Mouse (Mus musculus) kidney, embryonic 15.5 days (tissue): ENCODE results near the gene Kank3. TPM values are rescaled to one million over a fixed set of nuclear protein-coding genes. Genes with fewer than 3 reads are reported as not detected.

Experiments
- ATAC-seq: fragments of 200-750 bp; cut with Nextera tagmentation; replicated peaks from 2 replicates; pipeline ENCODE4 v1.8.0; 2017; ENCODE audit warnings: moderate TSS enrichment; ENCODE audit not compliant: low FRiP score
- H3K27ac ChIP-seq: fragments of 300-500 bp; sonication (generic); 2 replicates; pipeline ENCODE4 v1.5.1; 2015; ENCODE audit warnings: mild to moderate bottlenecking, inconsistent platforms
- H3K27me3 ChIP-seq: fragments of 300-500 bp; sonication (generic); 2 replicates; pipeline ENCODE4 v1.6.1; 2015; ENCODE audit warnings: inconsistent platforms
- H3K36me3 ChIP-seq: fragments of 300-500 bp; sonication (generic); 2 replicates; pipeline ENCODE4 v1.6.1; 2015; ENCODE audit warnings: inconsistent platforms
- H3K4me1 ChIP-seq: fragments of 300-500 bp; sonication (generic); 2 replicates; pipeline ENCODE4 v1.6.1; 2015; ENCODE audit warnings: inconsistent platforms
- H3K4me2 ChIP-seq: fragments of 300-500 bp; sonication (generic); 2 replicates; pipeline ENCODE4 v1.6.1; 2015; ENCODE audit warnings: moderate library complexity, mild to moderate bottlenecking, inconsistent platforms
- H3K4me3 ChIP-seq: fragments of 300-500 bp; sonication (generic); replicated peaks from 2 replicates; pipeline ENCODE4 v1.5.1; 2015; ENCODE audit warnings: mild to moderate bottlenecking, inconsistent platforms
- H3K9ac ChIP-seq: fragments of 300-500 bp; sonication (generic); 2 replicates; pipeline ENCODE4 v1.6.1; 2015; ENCODE audit warnings: mild to moderate bottlenecking, inconsistent platforms
- H3K9me3 ChIP-seq: fragments of 300-500 bp; sonication (generic); replicated peaks from 2 replicates; pipeline ENCODE4 v1.6.1; 2016; ENCODE audit warnings: inconsistent platforms
- WGBS: fragments of 180-500 bp; shearing (Covaris S2); methylation state at CpG from one replicate; pipeline ENCODE4 v1.1.7; 2015; ENCODE audit warnings: mixed read lengths; 5-methylcytosine and 5-hydroxymethylcytosine counted together
- polyA plus RNA-seq: library from polyadenylated mRNA; unstranded; fragments of >200 nt; fragmentation: Nextera tagmentation; extraction: Ambion mirVana; gene quantifications from 2 replicates; pipeline ENCODE4 v1.2.1, GENCODE M21; 2015

The Kank3 gene
- polyA plus RNA-seq, result 46.5 and 53.4 TPM in 2 replicates

DNA sequence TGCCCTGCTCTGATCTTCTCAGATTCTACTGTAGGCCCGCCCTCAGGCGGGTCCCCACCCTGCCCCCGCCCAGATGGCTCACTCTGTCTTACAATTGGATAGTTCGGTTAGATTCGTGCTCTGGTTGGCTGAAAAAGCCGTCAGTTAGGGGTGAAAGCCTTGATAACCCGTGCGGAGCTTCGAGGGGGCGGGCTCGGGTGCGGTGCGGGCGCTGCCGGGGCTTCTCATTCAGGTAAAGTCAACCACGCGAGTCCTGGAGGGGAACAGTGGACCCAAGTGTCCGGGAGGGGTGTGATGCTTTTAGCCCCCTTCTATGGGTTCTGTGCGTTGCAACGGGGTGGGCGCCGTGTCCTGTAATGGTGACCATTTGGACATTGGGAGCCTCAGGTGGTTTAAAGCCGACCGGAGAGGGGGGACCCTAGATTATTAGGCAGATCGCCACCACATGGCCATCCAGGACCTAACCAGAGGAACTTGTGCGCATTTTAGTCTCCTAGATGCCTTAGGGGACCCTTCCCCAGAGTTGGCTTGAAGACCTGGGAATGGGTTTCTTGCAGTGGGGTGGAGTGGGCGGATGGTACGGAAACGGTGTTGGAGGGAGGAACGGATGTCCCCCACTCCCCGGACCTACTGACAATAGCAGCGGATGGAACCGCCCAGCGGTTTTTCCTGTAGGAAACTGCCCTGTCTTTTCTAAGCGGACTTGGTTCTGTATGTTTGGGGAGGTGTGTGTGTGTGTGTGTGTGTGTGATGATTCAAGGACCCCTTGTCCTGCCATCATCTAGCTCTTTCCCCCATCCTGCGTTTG lies at the start of gene Kank3:
Gene Kank3, plus strand, starts transcription at position 186 of the 808 bp plus-strand sequence.
- peak within 1 kb of the TSS; percentile 55 for H3K4me3 ChIP-seq
- WGBS, result under 1% methylated on average over 36 of the region's 36 CpGs

GRCm38 (mm10) chr17:33766389-33766788 lies 43.9 kb upstream of the Kank3 start:
- no peaks in the 10 kb centered on the region for H3K4me1 ChIP-seq
- H3K27me3 ChIP-seq, result no peaks in the 10 kb centered on the region
- no peak overlapping the region for H3K27ac ChIP-seq
- no peaks in the 10 kb centered on the region for H3K36me3 ChIP-seq
- 66% methylated on average over 3 of the region's 3 CpGs for WGBS
- H3K9ac ChIP-seq, result no peak overlapping the region
- no peak overlapping the region for H3K4me2 ChIP-seq
- no peaks in the 10 kb centered on the region for H3K9me3 ChIP-seq
- ATAC-seq, result no peak
- no peak overlapping the region for H3K4me3 ChIP-seq

More for the DNA sequence above, at the start of gene Kank3:
- peak; percentile 96 for ATAC-seq
- Histone ChIP-seq H3K9me3 (no peaks in the 10 kb centered on the region), H3K9ac (peak within 1 kb of the TSS; percentile 53), H3K27me3 (no peaks in the 10 kb centered on the region), H3K4me1 (peaks cover 34% of the 10 kb centered on the region), H3K4me2 (peak within 1 kb of the TSS; percentile 87), H3K36me3 (no peaks in the 10 kb centered on the region), H3K27ac (peak within 1 kb of the TSS; percentile 69)

DNA sequence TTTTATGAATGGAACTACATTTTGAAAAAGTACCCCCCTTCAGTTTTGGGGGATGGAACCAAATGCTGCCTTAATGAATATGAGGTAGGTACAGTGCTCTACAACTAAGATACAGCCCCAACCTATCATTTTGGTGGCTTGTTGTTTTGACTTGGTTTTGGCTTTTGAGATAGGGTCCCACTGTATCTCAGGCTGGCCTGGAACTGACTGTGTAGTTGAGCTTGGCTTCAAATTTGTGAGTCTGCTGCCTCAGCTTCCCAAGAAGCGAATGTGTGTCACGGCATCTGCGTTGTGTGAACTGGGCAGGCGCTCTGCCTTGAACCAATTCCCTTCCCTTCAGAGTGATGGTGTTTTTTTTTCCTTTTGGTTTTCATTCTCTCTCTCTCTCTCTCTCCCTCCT lies 38.7 kb upstream of the Kank3 start:
- no peak overlapping the region for H3K9ac ChIP-seq
- no peak for ATAC-seq
- H3K9me3 ChIP-seq, result no peaks in the 10 kb centered on the region
- WGBS, result 95% methylated on average over 4 of the region's 4 CpGs
- no peaks in the 10 kb centered on the region for H3K4me1 ChIP-seq
- no peaks in the 10 kb centered on the region for H3K27me3 ChIP-seq
- H3K27ac ChIP-seq, result no peak overlapping the region
- H3K36me3 ChIP-seq, result peaks cover 15% of the 10 kb centered on the region
- no peak overlapping the region for H3K4me2 ChIP-seq
- no peak overlapping the region for H3K4me3 ChIP-seq

- Histone ChIP-seq H3K9ac (no peak overlapping the region), H3K9me3 (no peaks in the 10 kb centered on the region), H3K4me2 (no peak overlapping the region), H3K27ac (no peak overlapping the region), H3K4me1 (peaks cover 1% of the 10 kb centered on the region; the same call in 1 of the 2 replicates), H3K36me3 (peaks cover 28% of the 10 kb centered on the region), H3K4me3 (no peak overlapping the region), H3K27me3 (no peaks in the 10 kb centered on the region)
- 86% methylated on average over 6 of the region's 6 CpGs for WGBS
- no peak for ATAC-seq
These were observed 36.9 kb upstream of the Kank3 start for GRCm38 (mm10) chr17:33773426-33773825.

DNA sequence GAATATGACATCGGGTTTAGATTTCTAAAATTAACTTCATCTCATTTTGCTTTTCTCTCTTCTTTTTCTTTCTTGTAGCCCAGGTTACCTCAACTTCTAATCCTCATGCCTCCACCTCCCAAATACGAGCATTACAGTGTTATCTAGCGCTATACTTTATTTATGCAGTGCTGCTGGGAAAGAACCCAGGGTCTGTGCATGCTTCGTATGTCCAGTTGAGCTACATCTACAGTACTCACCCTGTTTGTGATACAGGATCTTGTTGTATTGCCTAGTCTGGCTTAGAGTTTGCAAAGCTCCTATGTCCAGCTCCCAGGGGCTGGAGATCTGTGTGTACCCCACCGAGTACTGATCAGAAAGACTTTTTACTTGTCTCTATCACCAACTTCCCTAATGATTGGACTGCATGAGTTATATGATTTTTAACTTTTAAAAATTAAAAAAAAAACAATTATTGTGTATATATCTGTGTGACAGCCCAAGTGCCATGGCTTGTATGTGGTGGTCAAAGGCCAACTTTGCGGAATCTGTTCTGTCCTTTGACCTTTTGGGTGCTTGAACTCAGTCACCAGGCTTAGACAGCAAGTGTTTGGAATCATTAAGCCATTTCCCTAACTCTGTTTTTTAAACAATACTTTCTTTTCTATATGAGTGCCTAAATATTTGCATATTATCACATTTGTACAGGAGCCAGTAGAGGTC lies 36.3 kb upstream of the Kank3 start:
- Histone ChIP-seq H3K9me3 (no peaks in the 10 kb centered on the region), H3K9ac (no peak overlapping the region), H3K27me3 (no peaks in the 10 kb centered on the region), H3K27ac (no peak overlapping the region), H3K4me2 (no peak overlapping the region), H3K4me1 (peaks cover 7% of the 10 kb centered on the region), H3K4me3 (no peak overlapping the region), H3K36me3 (peaks cover 28% of the 10 kb centered on the region)
- 87% methylated on average over 6 of the region's 6 CpGs for WGBS
- no peak for ATAC-seq

DNA sequence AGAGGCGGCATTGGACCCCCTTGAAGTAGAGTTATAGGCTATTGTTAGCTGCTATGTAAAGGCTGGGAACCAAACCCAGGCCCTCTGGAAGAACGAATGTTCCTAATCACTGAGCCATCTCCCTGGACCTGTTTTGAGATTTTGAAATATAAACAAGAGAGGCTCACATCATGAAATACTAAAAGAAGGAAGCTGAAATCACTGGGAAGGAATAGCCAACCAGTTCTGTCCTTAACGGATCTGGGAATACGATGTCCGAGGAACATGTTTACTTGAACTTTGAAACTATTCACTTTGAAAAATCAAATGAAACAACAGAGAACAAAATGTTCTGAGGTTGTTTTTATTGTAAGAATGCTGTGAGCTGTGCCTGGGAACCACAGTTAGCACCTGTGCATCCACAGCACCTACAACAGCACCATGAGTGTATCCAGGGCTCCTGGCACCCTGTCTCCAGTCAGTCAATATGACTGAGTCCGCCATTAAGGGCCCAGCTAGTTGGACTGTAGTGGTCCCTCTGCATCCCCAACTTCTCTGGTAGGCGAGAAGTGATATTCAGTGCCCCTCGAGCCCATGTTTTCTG lies 35.7 kb upstream of the Kank3 start:
- H3K27me3 ChIP-seq, result no peaks in the 10 kb centered on the region
- ATAC-seq, result no peak
- H3K27ac ChIP-seq, result no peak overlapping the region
- no peak overlapping the region for H3K4me3 ChIP-seq
- H3K4me2 ChIP-seq, result no peak overlapping the region
- WGBS, result 94% methylated on average over 8 of the region's 8 CpGs
- peaks cover 28% of the 10 kb centered on the region for H3K36me3 ChIP-seq
- H3K9ac ChIP-seq, result no peak overlapping the region
- H3K9me3 ChIP-seq, result no peaks in the 10 kb centered on the region
- peaks cover 14% of the 10 kb centered on the region for H3K4me1 ChIP-seq

GRCm38 (mm10) chr17:33775287-33775686 lies 35.0 kb upstream of the Kank3 start:
- no peak for ATAC-seq
- H3K4me3 ChIP-seq, result no peak overlapping the region
- WGBS, result 94% methylated on average over 4 of the region's 4 CpGs

GRCm38 (mm10) chr17:33779271-33779966 lies 30.9 kb upstream of the Kank3 start:
- H3K4me2 ChIP-seq, result peak overlapping the region; percentile 94
- peaks cover 47% of the 10 kb centered on the region for H3K4me1 ChIP-seq
- H3K9ac ChIP-seq, result no peak overlapping the region
- H3K9me3 ChIP-seq, result no peaks in the 10 kb centered on the region
- peak overlapping the region; percentile 87 for H3K27ac ChIP-seq
- H3K4me3 ChIP-seq, result peak overlapping the region; percentile 55
- ATAC-seq, result peak; percentile 50
- no peaks in the 10 kb centered on the region for H3K27me3 ChIP-seq
- WGBS, result 38% methylated on average over 9 of the region's 9 CpGs
- H3K36me3 ChIP-seq, result peaks cover 28% of the 10 kb centered on the region

More at GRCm38 (mm10) chr17:33775287-33775686, 35.0 kb upstream of the Kank3 start:
- H3K4me2 ChIP-seq, result no peak overlapping the region
- peaks cover 20% of the 10 kb centered on the region for H3K4me1 ChIP-seq
- no peaks in the 10 kb centered on the region for H3K9me3 ChIP-seq
- peaks cover 28% of the 10 kb centered on the region for H3K36me3 ChIP-seq
- no peak overlapping the region for H3K27ac ChIP-seq
- no peaks in the 10 kb centered on the region for H3K27me3 ChIP-seq
- no peak overlapping the region for H3K9ac ChIP-seq

GRCm38 (mm10) chr17:33779967-33780295 lies 30.4 kb upstream of the Kank3 start:
- H3K4me3 ChIP-seq, result peak overlapping the region; percentile 55; the same call in 1 of the 2 replicates
- peak overlapping the region; percentile 87 for H3K27ac ChIP-seq
- H3K27me3 ChIP-seq, result no peaks in the 10 kb centered on the region
- H3K9me3 ChIP-seq, result no peaks in the 10 kb centered on the region
- no peak for ATAC-seq
- peak overlapping the region; percentile 94 for H3K4me2 ChIP-seq
- 77% methylated on average over 5 of the region's 5 CpGs for WGBS
- H3K36me3 ChIP-seq, result peaks cover 28% of the 10 kb centered on the region
- peaks cover 47% of the 10 kb centered on the region for H3K4me1 ChIP-seq
- H3K9ac ChIP-seq, result no peak overlapping the region

- peaks cover 24% of the 10 kb centered on the region for H3K36me3 ChIP-seq
- ATAC-seq, result no peak
- H3K9me3 ChIP-seq, result no peaks in the 10 kb centered on the region
- H3K4me1 ChIP-seq, result peaks cover 47% of the 10 kb centered on the region
- no peaks in the 10 kb centered on the region for H3K27me3 ChIP-seq
- peak overlapping the region; percentile 87 for H3K27ac ChIP-seq
- WGBS, result 79% methylated on average over 5 of the region's 5 CpGs
- H3K4me2 ChIP-seq, result peak overlapping the region; percentile 94
- peak overlapping the region; percentile 55 for H3K4me3 ChIP-seq
- no peak overlapping the region for H3K9ac ChIP-seq
These were observed 29.9 kb upstream of the Kank3 start for GRCm38 (mm10) chr17:33780431-33780830.

DNA sequence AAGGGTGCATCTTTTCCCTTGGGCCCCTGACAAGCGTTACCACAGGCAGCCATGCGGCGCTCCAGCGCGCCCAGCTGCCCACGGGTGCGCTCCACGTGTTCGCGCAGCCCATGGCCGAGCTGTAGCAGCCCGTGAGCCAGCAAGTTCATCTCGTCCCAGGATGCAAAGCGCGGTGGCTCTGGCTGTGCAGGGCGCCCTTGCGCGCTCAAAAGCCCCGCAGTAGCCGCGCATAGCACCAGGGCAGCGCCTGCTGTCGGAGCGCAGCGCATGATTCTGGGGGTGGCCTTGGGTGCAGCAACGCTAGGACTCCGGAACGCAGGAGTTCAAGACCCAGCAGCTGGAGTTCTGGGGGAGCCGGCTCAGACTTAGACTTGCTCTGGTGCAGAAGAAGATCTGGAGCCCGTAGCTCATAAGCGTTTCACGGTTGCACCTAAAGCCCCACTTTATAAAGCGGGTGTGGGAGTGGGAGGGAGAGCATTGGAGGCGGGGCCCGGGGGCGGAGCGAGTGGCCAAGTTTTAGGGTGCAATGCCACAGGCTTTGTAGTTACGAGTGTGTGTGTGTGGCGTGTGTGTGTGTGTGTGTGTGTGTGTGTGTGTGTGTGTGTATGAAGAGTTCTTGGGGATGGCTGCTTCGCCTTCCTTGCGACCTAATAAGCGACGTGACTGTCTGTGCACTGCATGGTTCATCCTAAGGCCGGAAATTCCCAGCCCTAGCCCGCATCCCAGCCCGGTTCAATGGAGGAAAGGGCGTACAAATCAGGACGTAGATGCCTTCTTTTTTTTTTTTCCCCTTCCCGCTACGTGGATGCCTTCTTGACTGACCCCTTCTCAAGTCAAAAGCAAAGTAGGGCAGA lies 29.0 kb upstream of the Kank3 start, which contains the start of gene Angptl4:
Gene Angptl4, minus strand, starts transcription at position 707 of the 854 bp plus-strand sequence.
- Histone ChIP-seq H3K27ac (peak within 1 kb of the TSS; percentile 87), H3K9me3 (no peaks in the 10 kb centered on the region), H3K4me1 (peaks cover 47% of the 10 kb centered on the region), H3K36me3 (peaks cover 16% of the 10 kb centered on the region), H3K9ac (peak within 1 kb of the TSS; percentile 61), H3K4me2 (peak within 1 kb of the TSS; percentile 94), H3K27me3 (no peaks in the 10 kb centered on the region), H3K4me3 (peak within 1 kb of the TSS; percentile 55)
- ATAC-seq, result peak; percentile 88
- WGBS, result under 1% methylated on average over 49 of the region's 50 CpGs
